Mouse (Mus musculus) ZHBTc4 (cell line): Measurements from ENCODE around the gene Lpcat2.

Experiments used
- DNase-seq: peaks from one replicate; pipeline ENCODE4 v3.0.0-alpha.2; 2011; ENCODE audit warnings: low read depth, low spot score

Gene Lpcat2

GRCm38 (mm10) chr8:92853188-92853983, 1.8 kb upstream of the Lpcat2 start:
- no peak for DNase-seq

- no peak for DNase-seq
Observed at GRCm38 (mm10) chr8:92854673-92855072, 466 bp upstream of the Lpcat2 start.

GRCm38 (mm10) chr8:92856273-92856986, 1.3 kb downstream of the Lpcat2 start:
- DNase-seq, result no peak

- no peak for DNase-seq
Observed at GRCm38 (mm10) chr8:92858475-92859182, 3.5 kb downstream of the Lpcat2 start.

GRCm38 (mm10) chr8:92861977-92862376, 6.8 kb downstream of the Lpcat2 start:
- no peak for DNase-seq

- DNase-seq, result no peak
Observed at GRCm38 (mm10) chr8:92870281-92870680, 15.1 kb downstream of the Lpcat2 start.

GRCm38 (mm10) chr8:92872063-92872759, 17.1 kb downstream of the Lpcat2 start:
- DNase-seq, result no peak

GRCm38 (mm10) chr8:92875795-92876194, 20.7 kb downstream of the Lpcat2 start:
- no peak for DNase-seq

- no peak for DNase-seq
Observed at GRCm38 (mm10) chr8:92881247-92881646, 26.1 kb downstream of the Lpcat2 start.

- DNase-seq, result no peak
Observed at GRCm38 (mm10) chr8:92883771-92884170, 28.6 kb downstream of the Lpcat2 start.

GRCm38 (mm10) chr8:92892216-92892615, 37.1 kb downstream of the Lpcat2 start:
- peak; percentile 81 for DNase-seq

GRCm38 (mm10) chr8:92893870-92894269, 38.7 kb downstream of the Lpcat2 start:
- DNase-seq, result no peak

- DNase-seq, result no peak
Observed at GRCm38 (mm10) chr8:92895053-92895452, 39.9 kb downstream of the Lpcat2 start.

- peak; percentile 43 for DNase-seq
Observed at GRCm38 (mm10) chr8:92896056-92896455, 40.9 kb downstream of the Lpcat2 start.

GRCm38 (mm10) chr8:92896611-92897010, 41.5 kb downstream of the Lpcat2 start:
- DNase-seq, result no peak

GRCm38 (mm10) chr8:92897794-92898193, 42.7 kb downstream of the Lpcat2 start:
- no peak for DNase-seq

- peak; percentile 19 for DNase-seq
Observed at GRCm38 (mm10) chr8:92899590-92899989, 44.5 kb downstream of the Lpcat2 start.

GRCm38 (mm10) chr8:92901107-92901506, 46.0 kb downstream of the Lpcat2 start, which contains the start of gene Capns2:
Gene Capns2, plus strand, starts transcription at chr8:92901407.
- DNase-seq, result no peak

GRCm38 (mm10) chr8:92902981-92903380, 47.8 kb downstream of the Lpcat2 start:
- no peak for DNase-seq

GRCm38 (mm10) chr8:92903488-92904135, 48.5 kb downstream of the Lpcat2 start:
- no peak for DNase-seq

GRCm38 (mm10) chr8:92906553-92906952, 51.4 kb downstream of the Lpcat2 start:
- DNase-seq, result no peak
